ENCODE assay signal across 8 mouse cellular contexts in genomic region chr3:21937281-21938035, GRCm38 (mm10).
DNase-seq lines count a peak whose midpoint lies in the region; ATAC-seq and TF ChIP-seq lines count a peak whose summit lies in the region.

No protein-coding gene starts in this region.

- no peak for TF ChIP-seq POLR2A in thymus, adult 2 months (IDR thresholded peaks at IDR 0.05; ENCODE audit: control insufficient read depth, extremely low read depth, insufficient read depth, low read length, poor library complexity)
- no peak for TF ChIP-seq POLR2A in cerebellum, adult 2 months (IDR thresholded peaks at IDR 0.05; ENCODE audit: borderline replicate concordance, insufficient read depth, low read length)

- H3K27me3 ChIP-seq in thymus, adult 2 months (ENCODE audit: control insufficient read depth, insufficient read depth, low read length): no peaks in the 10 kb centered on the region
- no peaks in the 10 kb centered on the region for H3K27me3 ChIP-seq in midbrain, embryonic 16.5 days (ENCODE audit: control insufficient read depth, insufficient read depth, low read depth, low read length)
- no peaks in the 10 kb centered on the region for H3K27me3 ChIP-seq in cerebellum, adult 2 months (ENCODE audit: control insufficient read depth, insufficient read depth, low read length)

- no peak for ATAC-seq in midbrain, embryonic 16.5 days

- H3K4me2 ChIP-seq in midbrain, embryonic 16.5 days (ENCODE audit: low read length): no peak overlapping the region

- H3K36me3 ChIP-seq in thymus, adult 2 months (ENCODE audit: control insufficient read depth, insufficient read depth, low read length): no peaks in the 10 kb centered on the region
- H3K36me3 ChIP-seq in midbrain, embryonic 16.5 days (ENCODE audit: control insufficient read depth, insufficient read depth, low read length): no peaks in the 10 kb centered on the region

- peaks cover 23% of the 10 kb centered on the region for H3K4me1 ChIP-seq in thymus, adult 2 months (replicated peaks; ENCODE audit: control insufficient read depth, insufficient read depth, low read length)
- peaks cover 30% of the 10 kb centered on the region for H3K4me1 ChIP-seq in midbrain, embryonic 16.5 days (ENCODE audit: control insufficient read depth, insufficient read depth, low read length)
- H3K4me1 ChIP-seq in cerebellum, adult 2 months (ENCODE audit: control insufficient read depth, insufficient read depth, low read length): peaks cover 18% of the 10 kb centered on the region

- no peak overlapping the region for H3K4me3 ChIP-seq in gastrocnemius, adult 2 months
- H3K4me3 ChIP-seq in thymus, adult 2 months (ENCODE audit: control insufficient read depth, insufficient read depth, low read length): no peak overlapping the region
- no peak overlapping the region for H3K4me3 ChIP-seq in left cerebral cortex, adult 2 months
- no peak overlapping the region for H3K4me3 ChIP-seq in midbrain, embryonic 16.5 days (ENCODE audit: low read depth, low read length)
- H3K4me3 ChIP-seq in cerebellum, adult 2 months (replicated peaks; ENCODE audit: insufficient read depth, low read depth, low read length): no peak overlapping the region

- intact Hi-C loops in gastrocnemius, adult 2 months (cut with DNase I): loop anchor here (2.0 to 10.0 kb wide), 6 partner anchors 49 to 1343 kb away; no protein-coding TSS in a partner anchor
- intact Hi-C loops in left cerebral cortex, adult 2 months (cut with DNase I): loop anchor here (1.0 to 10.0 kb wide), 10 partner anchors 45 to 1283 kb away; no protein-coding TSS in a partner anchor

- peak overlapping the region; percentile 93 for H3K27ac ChIP-seq in gastrocnemius, adult 2 months
- peak overlapping the region; percentile 66; the same call in 1 of the 2 replicates for H3K27ac ChIP-seq in thymus, adult 2 months (ENCODE audit: control insufficient read depth, insufficient read depth, low read length)
- peak overlapping the region; percentile 81 for H3K27ac ChIP-seq in left cerebral cortex, adult 2 months
- H3K27ac ChIP-seq in midbrain, embryonic 16.5 days (ENCODE audit: low read length): no peak overlapping the region
- no peak overlapping the region for H3K27ac ChIP-seq in cerebellum, adult 2 months (ENCODE audit: insufficient read depth, low read length)

- H3K9ac ChIP-seq in midbrain, embryonic 16.5 days (ENCODE audit: low read depth, low read length): no peak overlapping the region

- no peak for TF ChIP-seq CTCF in gastrocnemius, adult 2 months (IDR thresholded peaks at IDR 0.05)
- no peak for TF ChIP-seq CTCF in thymus, adult 2 months (IDR thresholded peaks at IDR 0.05; ENCODE audit: borderline replicate concordance, control insufficient read depth, extremely low read depth, insufficient read depth, low read length, poor library complexity)
- no peak for TF ChIP-seq CTCF in left cerebral cortex, adult 2 months (IDR thresholded peaks at IDR 0.05)
- TF ChIP-seq CTCF in cerebellum, adult 2 months (IDR thresholded peaks at IDR 0.05; ENCODE audit: borderline replicate concordance, insufficient read depth, low read depth, low read length): no peak

- DNase-seq in gastrocnemius, adult 2 months: no peak
- no peak for DNase-seq in gastrocnemius, postnatal 10 days
- DNase-seq in thymus, adult 2 months: no peak
- DNase-seq in thymus, postnatal 10 days (ENCODE audit: low spot score in 2 of 2): no peak
- peak; percentile 19 to 44 for DNase-seq in left cerebral cortex, adult 2 months (ENCODE audit: extremely low spot score in 1 of 2, low spot score in 2 of 2)
- peak; percentile 57 for DNase-seq in telencephalon, adult 2 months (ENCODE audit: low read depth, low spot score)
- no peak for DNase-seq in cerebellum, adult 2 months

- WGBS in thymus, adult 2 months: 58% methylated on average over 7 of the region's 7 CpGs
- WGBS in midbrain, embryonic 16.5 days: 47% methylated on average over 7 of the region's 7 CpGs
- WGBS in cerebellum, adult 2 months: 65% methylated on average over 7 of the region's 7 CpGs

- no peaks in the 10 kb centered on the region for H3K9me3 ChIP-seq in midbrain, embryonic 16.5 days (replicated peaks; ENCODE audit: control insufficient read depth, low read length, poor library complexity, severe bottlenecking)

Comparison
In these comparisons a context has a peak if more than half of its experiments do, and no peak if none do; other contexts are left out.
1. DNase-seq: peak in left cerebral cortex, adult 2 months (2 of 2) and telencephalon, adult 2 months (single experiment); none in gastrocnemius, adult 2 months (single experiment), gastrocnemius, postnatal 10 days (single experiment), thymus, adult 2 months (single experiment), thymus, postnatal 10 days (0 of 2) and cerebellum, adult 2 months (0 of 2).
2. H3K27ac ChIP-seq: peak in gastrocnemius, adult 2 months (single experiment), thymus, adult 2 months (single experiment) and left cerebral cortex, adult 2 months (single experiment); none in midbrain, embryonic 16.5 days (single experiment) and cerebellum, adult 2 months (single experiment).